ENCODE assay signal across 1 mouse cellular context in genomic region chr8:70527512-70528181, GRCm38 (mm10).
TF ChIP-seq lines count a peak whose summit lies in the region.

Gene Fkbp8 (plus strand): TSS chr8:70527724.
Gene Kxd1 (minus strand): TSS chr8:70527956.

TF ChIP-seq in CH12.LX, 34 proteins besides CTCF, POLR2A, EP300 and RAD21 (continued from another document):
- TF ChIP-seq CHD2 (IDR thresholded peaks at IDR 0.05; ENCODE audit: low read length), result peak; percentile 94
- TF ChIP-seq TBP (conservative IDR thresholded peaks at IDR 0.05; ENCODE audit: low read depth, low read length), result 0 out of 2 replicates have a peak, but pooled peaks have one; percentile 54
- no peak for TF ChIP-seq ETS1 (conservative IDR thresholded peaks at IDR 0.05; ENCODE audit: low read depth, low read length)
- TF ChIP-seq IRF4 (IDR thresholded peaks at IDR 0.05; ENCODE audit: low read depth, low read length), result 0 out of 2 replicates have a peak, but pooled peaks have one; percentile 18
- no peak for TF ChIP-seq GABPA (IDR thresholded peaks at IDR 0.05; ENCODE audit: insufficient replicate concordance, low read depth, low read length)
- TF ChIP-seq MAFK (IDR thresholded peaks at IDR 0.05; ENCODE audit: insufficient replicate concordance, low read length), result no peak
- 0 out of 2 replicates have a peak, but pooled peaks have one; percentile 56 for TF ChIP-seq POLR2AphosphoS2 (IDR thresholded peaks at IDR 0.05; ENCODE audit: low read depth, low read length)
- no peak for TF ChIP-seq UBTF (IDR thresholded peaks at IDR 0.05; ENCODE audit: low read depth, low read length)
- peak; percentile 57 for TF ChIP-seq NRF1 (IDR thresholded peaks at IDR 0.05; ENCODE audit: low read depth, low read length)
- no peak for TF ChIP-seq CHD1 (IDR thresholded peaks at IDR 0.05; ENCODE audit: low read depth, low read length)
- TF ChIP-seq TCF12 (IDR thresholded peaks at IDR 0.05; ENCODE audit: low read depth, low read length), result peak; percentile 45; the same call in 1 of the 2 replicates
- TF ChIP-seq HCFC1 (IDR thresholded peaks at IDR 0.05; ENCODE audit: low read depth, low read length), result peak; percentile 66
- 0 out of 2 replicates have a peak, but pooled peaks have one; percentile 48 for TF ChIP-seq MAX (IDR thresholded peaks at IDR 0.05; ENCODE audit: low read length)
- TF ChIP-seq ELF1 (IDR thresholded peaks at IDR 0.05; ENCODE audit: low read depth, low read length), result peak; percentile 87
- no peak for TF ChIP-seq JUN (IDR thresholded peaks at IDR 0.05; ENCODE audit: insufficient read depth, low read depth, low read length)
- TF ChIP-seq SMC3 (IDR thresholded peaks at IDR 0.05; ENCODE audit: low read depth, low read length), result no peak
- no peak for TF ChIP-seq MYC (IDR thresholded peaks at IDR 0.05; ENCODE audit: low read depth, low read length)
- TF ChIP-seq SIN3A (IDR thresholded peaks at IDR 0.05; ENCODE audit: low read length), result peak; percentile 84
- no peak for TF ChIP-seq ZC3H11A (IDR thresholded peaks at IDR 0.05; ENCODE audit: low read depth, low read length)
- TF ChIP-seq JUND (conservative IDR thresholded peaks at IDR 0.05; ENCODE audit: low read depth, low read length), result no peak
- peak; percentile 53; the same call in 1 of the 2 replicates for TF ChIP-seq BHLHE40 (IDR thresholded peaks at IDR 0.05; ENCODE audit: low read depth, low read length)
- no peak for TF ChIP-seq ZKSCAN1 (IDR thresholded peaks at IDR 0.05; ENCODE audit: borderline replicate concordance, low read depth, low read length)
- TF ChIP-seq ZNF384 (IDR thresholded peaks at IDR 0.05; ENCODE audit: low read depth, low read length), result no peak
- TF ChIP-seq E2F4 (IDR thresholded peaks at IDR 0.05; ENCODE audit: insufficient replicate concordance, low read depth, low read length), result no peak
- TF ChIP-seq MXI1 (IDR thresholded peaks at IDR 0.05; ENCODE audit: low read depth, low read length), result no peak; the same call in 1 of the 2 replicates
